Mouse (Mus musculus) olfactory bulb, adult 2 months (tissue): ENCODE measurements at regions not wholly inside any gene's neighbourhood (a gene's known extent, or its start where the extent isn't known, plus 50 kb on each side); places are given as distances from the start of the nearest gene placed in this dataset.

Experiments used
- CTCF ChIP-seq: fragments of 200-500 bp; IDR thresholded peaks from 2 replicates; pipeline ENCODE4 v1.5.1; 2012; ENCODE audit warnings: low read depth, mild to moderate bottlenecking, low read length, moderate library complexity; ENCODE audit not compliant: insufficient read depth
- POLR2A ChIP-seq: fragments of 200-500 bp; IDR thresholded peaks from 2 replicates; pipeline ENCODE4 v1.6.1; 2012; ENCODE audit warnings: mild to moderate bottlenecking, low read depth, low read length, moderate library complexity; ENCODE audit not compliant: insufficient read depth

GRCm38 (mm10) chr4:45703997-45704396, 94.8 kb upstream of the Aldh1b1 start:
- TF ChIP-seq CTCF: no peak
- no peak for TF ChIP-seq POLR2A
